Mouse (Mus musculus) forebrain, embryonic 14.5 days (tissue): ENCODE results near the gene Tnfaip8l2. TPM values are rescaled to one million over a fixed set of nuclear protein-coding genes. Genes with fewer than 3 reads are reported as not detected.

Source experiments
- ATAC-seq: fragments of 200-750 bp; cut with Nextera tagmentation; 2 replicates; pipeline ENCODE4 v1.8.0; 2017; ENCODE audit warnings: mild to moderate bottlenecking, moderate library complexity
- DNase-seq: peaks from one replicate; pipeline ENCODE4 v3.0.0-alpha.2; 2015; ENCODE audit warnings: low spot score
- H3K27ac ChIP-seq: fragments of 300-500 bp; sonication (generic); 2 replicates; pipeline ENCODE4 v1.5.1; 2014; ENCODE audit warnings: low read depth, mild to moderate bottlenecking, control low read depth, low read length, moderate library complexity
- H3K27me3 ChIP-seq: fragments of 300-500 bp; sonication (generic); replicated peaks from 2 replicates; pipeline ENCODE4 v1.6.1; 2014; ENCODE audit warnings: low read length, control low read depth, mixed read lengths; ENCODE audit not compliant: control insufficient read depth, insufficient read depth
- H3K36me3 ChIP-seq: fragments of 300-500 bp; sonication (generic); 2 replicates; pipeline ENCODE4 v1.6.1; 2014; ENCODE audit warnings: low read length, control low read depth; ENCODE audit not compliant: control insufficient read depth, insufficient read depth
- H3K4me1 ChIP-seq: fragments of 300-500 bp; sonication (generic); 2 replicates; pipeline ENCODE4 v1.6.1; 2014; ENCODE audit warnings: antibody characterized with exemption, low read length, control low read depth; ENCODE audit not compliant: control insufficient read depth, insufficient read depth
- H3K4me2 ChIP-seq: fragments of 300-500 bp; sonication (generic); 2 replicates; pipeline ENCODE4 v1.6.1; 2014; ENCODE audit warnings: mild to moderate bottlenecking, control low read depth, low read length
- H3K4me3 ChIP-seq: fragments of 300-500 bp; sonication (generic); 2 replicates; pipeline ENCODE4 v1.5.1; 2014; ENCODE audit warnings: low read depth, low read length, control low read depth
- H3K9ac ChIP-seq: fragments of 300-500 bp; sonication (generic); 2 replicates; pipeline ENCODE4 v1.6.1; 2014; ENCODE audit warnings: mild to moderate bottlenecking, low read length, control low read depth, moderate library complexity
- H3K9me3 ChIP-seq: fragments of 300-500 bp; sonication (generic); replicated peaks from 2 replicates; pipeline ENCODE4 v1.6.1; 2016; ENCODE audit warnings: low read length, control low read depth, mixed read lengths; ENCODE audit not compliant: control insufficient read depth
- WGBS: fragments of 180-500 bp; shearing (Covaris S2); extraction: QIAGEN DNeasy Blood & Tissue Kit; methylation state at CpG from one replicate; pipeline ENCODE4 v1.1.7; 2014; 5-methylcytosine and 5-hydroxymethylcytosine counted together
- polyA plus RNA-seq: library from polyadenylated mRNA; unstranded; fragments of >200 nt; fragmentation: Nextera tagmentation; extraction: Ambion mirVana; gene quantifications from 2 replicates; pipeline ENCODE4 v1.2.1, GENCODE M21; 2014

The Tnfaip8l2 gene
- polyA plus RNA-seq, 1 experiment from 2014 or later = 2.6 TPM

DNA sequence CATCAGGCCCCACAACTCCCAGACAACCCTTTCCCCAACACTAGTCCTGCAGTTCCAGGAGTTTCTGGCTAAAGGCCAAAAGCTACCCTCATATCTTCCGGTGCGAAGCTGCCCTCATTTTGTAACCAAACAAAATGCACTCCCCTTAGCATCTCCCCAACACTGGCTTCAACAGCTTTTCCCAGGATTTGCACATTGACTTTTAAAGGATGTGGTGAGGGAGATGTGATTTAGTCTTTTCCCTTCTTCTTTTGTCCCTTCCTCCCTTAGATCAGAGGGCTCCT is 20.1 kb upstream of the Tnfaip8l2 start:
- 13% methylated on average over 2 of the region's 2 CpGs for WGBS
- no peak for DNase-seq
- H3K4me3 ChIP-seq = peak overlapping the region; percentile 85

DNA sequence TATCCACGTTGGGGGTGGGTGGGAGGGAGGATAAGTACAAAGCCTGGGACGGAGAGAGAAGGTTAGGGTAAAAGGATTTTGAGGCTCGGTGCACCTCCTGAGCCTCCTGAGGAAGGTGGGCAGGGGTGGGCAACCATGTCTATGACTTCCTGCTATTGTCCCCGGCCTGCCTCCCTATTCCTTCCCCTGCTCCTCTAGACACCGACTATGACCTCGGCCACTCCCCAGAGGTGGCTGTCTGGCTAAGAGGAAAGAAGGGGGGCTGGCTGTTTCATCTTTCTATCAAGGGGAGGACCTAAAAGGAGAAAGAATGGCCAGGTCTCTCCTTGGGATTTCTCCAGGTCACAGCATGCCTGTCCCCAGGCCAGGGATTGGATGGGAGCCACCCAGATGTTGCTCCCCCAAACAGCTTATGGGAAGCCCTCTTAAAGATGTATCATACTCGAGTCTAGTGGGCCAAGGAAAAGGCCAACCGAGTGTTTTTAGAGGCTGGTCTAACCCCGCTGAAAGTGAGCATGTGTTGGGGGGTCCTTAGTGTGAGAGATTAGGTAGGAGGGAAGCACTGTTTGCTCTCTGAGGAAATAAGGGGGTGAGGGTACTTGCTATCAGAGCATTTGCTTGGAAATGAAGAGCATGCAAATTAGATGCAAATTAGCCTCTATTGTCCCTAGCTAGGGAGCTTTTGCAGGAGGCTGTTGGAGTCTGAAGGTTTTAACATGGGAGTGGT is 19.6 kb upstream of the Tnfaip8l2 start:
- peak overlapping the region; percentile 72 for H3K27ac ChIP-seq
- peak overlapping the region; percentile 90 for H3K9ac ChIP-seq
- no peaks in the 10 kb centered on the region for H3K27me3 ChIP-seq
- H3K36me3 ChIP-seq = peaks cover 25% of the 10 kb centered on the region
- ATAC-seq = peak; percentile 4; the same call in 1 of the 2 replicates
- 4% methylated on average over 9 of the region's 9 CpGs for WGBS
- H3K4me3 ChIP-seq = peak overlapping the region; percentile 85
- H3K4me2 ChIP-seq = peak overlapping the region; percentile 77
- DNase-seq = peak; percentile 66
- peaks cover 24% of the 10 kb centered on the region for H3K4me1 ChIP-seq
- no peaks in the 10 kb centered on the region for H3K9me3 ChIP-seq

More for the DNA sequence above, 20.1 kb upstream of the Tnfaip8l2 start:
- Histone ChIP-seq H3K9me3 (no peaks in the 10 kb centered on the region), H3K36me3 (peaks cover 30% of the 10 kb centered on the region), H3K9ac (peak overlapping the region; percentile 90), H3K4me2 (peak overlapping the region; percentile 77), H3K4me1 (peaks cover 24% of the 10 kb centered on the region), H3K27ac (peak overlapping the region; percentile 72; the same call in 1 of the 2 replicates), H3K27me3 (no peaks in the 10 kb centered on the region)
- no peak for ATAC-seq

DNA sequence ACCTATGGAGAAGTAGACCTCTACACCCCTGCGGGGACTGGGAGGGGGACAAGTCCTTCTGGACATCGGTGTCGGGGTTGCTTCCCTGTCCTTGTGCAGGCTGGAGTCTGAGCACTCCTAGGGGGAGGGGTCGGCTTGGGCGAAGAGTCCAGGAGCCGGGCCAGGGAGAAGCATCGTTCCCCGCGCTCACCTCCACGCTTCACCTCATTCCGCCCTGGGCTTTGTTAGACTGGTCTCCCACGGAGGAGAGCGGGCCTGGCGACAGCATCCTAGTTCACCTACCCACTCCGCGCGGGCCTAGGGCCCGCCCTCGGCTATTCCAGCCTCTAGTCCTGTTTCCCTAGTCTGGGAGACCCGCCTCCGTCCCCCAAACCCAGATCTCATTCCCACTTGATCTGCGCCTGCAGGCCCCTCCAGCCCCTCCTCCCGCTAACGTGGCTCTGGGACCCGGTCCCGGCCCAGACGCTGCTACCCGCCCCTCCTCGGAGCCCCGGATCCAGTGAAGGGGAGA is 18.9 kb upstream of the Tnfaip8l2 start:
- H3K4me1 ChIP-seq = peaks cover 24% of the 10 kb centered on the region
- H3K9me3 ChIP-seq = no peaks in the 10 kb centered on the region
- peak overlapping the region; percentile 77 for H3K4me2 ChIP-seq
- DNase-seq (peak; percentile 51), ATAC-seq (peak; percentile 12)
- H3K27ac ChIP-seq = peak overlapping the region; percentile 72; the same call in 1 of the 2 replicates
- H3K36me3 ChIP-seq = peaks cover 18% of the 10 kb centered on the region
- under 1% methylated on average over 29 of the region's 30 CpGs for WGBS
- H3K4me3 ChIP-seq = peak overlapping the region; percentile 85
- no peaks in the 10 kb centered on the region for H3K27me3 ChIP-seq
- peak overlapping the region; percentile 90 for H3K9ac ChIP-seq

DNA sequence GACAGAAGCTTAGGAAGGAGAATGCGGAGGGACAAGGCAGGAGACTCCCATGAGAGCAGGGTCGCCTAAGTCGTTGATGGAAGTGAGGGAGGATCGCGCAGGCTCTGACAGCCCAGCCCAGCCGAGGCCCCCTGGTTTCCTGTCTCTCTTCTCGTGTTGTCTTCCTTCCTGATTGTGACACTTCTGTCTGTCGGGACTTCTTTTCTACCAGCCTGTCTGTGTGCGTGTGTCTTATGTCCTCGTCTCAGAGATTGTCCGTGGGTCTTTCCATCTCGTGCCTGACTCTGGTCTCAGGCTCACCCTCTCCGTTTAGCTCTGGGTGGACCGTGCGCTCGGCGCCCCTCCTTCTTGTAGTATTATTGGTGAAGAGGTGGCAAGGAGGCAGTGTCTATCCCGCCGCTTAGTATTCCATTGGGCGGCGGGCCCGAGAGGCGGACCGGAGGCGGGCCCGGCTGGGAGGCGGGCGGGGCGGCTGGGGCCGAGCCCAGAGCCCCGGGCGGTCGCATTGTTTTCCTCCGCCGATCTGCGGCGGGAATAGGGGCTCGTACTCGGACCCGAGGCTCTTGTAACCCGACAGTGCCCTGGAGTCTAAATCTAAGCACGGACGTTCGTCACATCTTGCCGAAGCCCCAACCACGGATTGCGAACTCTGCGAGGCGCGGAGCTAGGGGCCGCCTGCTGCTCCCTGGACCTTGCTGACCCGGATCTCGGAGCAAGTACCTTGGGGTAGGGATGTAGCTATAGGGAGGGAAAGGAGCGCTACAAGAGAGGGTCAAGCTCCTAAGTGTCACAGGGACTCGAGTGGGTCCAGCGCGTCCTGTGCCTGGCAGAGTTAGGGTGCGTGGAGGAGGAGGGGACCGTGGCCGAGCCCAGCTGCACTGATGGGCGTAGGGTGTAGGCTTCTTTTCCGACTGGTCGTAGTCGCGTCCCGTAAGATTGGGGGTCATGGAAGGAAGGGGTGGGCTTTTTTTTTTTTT is 18.1 kb upstream of the Tnfaip8l2 start, which contains the start of gene Sema6c:
Gene Sema6c, plus strand, starts transcription at position 471 of the 977 bp plus-strand sequence.
- H3K27ac ChIP-seq = peak within 1 kb of the TSS; percentile 77
- ATAC-seq (peak; percentile 97), DNase-seq (peak; percentile 95)
- peak within 1 kb of the TSS; percentile 85 for H3K4me3 ChIP-seq
- no peaks in the 10 kb centered on the region for H3K27me3 ChIP-seq
- peaks cover 11% of the 10 kb centered on the region for H3K36me3 ChIP-seq
- H3K4me2 ChIP-seq = peak within 1 kb of the TSS; percentile 77
- WGBS = under 1% methylated on average over 66 of the region's 66 CpGs
- peaks cover 24% of the 10 kb centered on the region for H3K4me1 ChIP-seq
- peak within 1 kb of the TSS; percentile 90 for H3K9ac ChIP-seq
- no peaks in the 10 kb centered on the region for H3K9me3 ChIP-seq

DNA sequence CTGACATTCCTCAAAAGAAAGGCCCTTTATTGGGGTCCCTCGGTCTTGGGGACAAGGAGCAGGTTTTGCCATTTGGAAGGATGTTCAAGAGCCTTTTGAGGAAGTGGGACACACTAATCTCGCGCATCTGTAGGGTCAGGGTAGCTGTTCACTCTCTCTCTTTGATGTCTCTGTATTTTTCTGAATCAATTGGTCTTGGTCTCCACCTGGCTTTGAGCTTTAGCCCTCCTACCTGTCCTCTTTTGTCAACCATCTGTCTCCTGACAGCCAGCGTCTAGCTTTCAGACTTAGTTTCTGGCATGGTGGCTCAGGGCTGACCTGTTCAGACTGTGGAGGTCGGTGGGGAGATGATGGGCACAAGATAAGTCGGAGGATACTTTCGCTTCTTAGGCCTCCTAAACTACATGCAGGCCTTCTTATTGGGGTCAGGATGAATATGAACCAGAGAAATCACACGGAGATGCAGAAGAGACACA is 17.4 kb upstream of the Tnfaip8l2 start:
- Histone ChIP-seq H3K4me3 (peak overlapping the region; percentile 85), H3K27ac (no peak overlapping the region; the same call in 1 of the 2 replicates), H3K9me3 (no peaks in the 10 kb centered on the region), H3K9ac (peak overlapping the region; percentile 90), H3K36me3 (peaks cover 4% of the 10 kb centered on the region), H3K27me3 (no peaks in the 10 kb centered on the region), H3K4me2 (peak overlapping the region; percentile 77), H3K4me1 (peaks cover 24% of the 10 kb centered on the region)
- 13% methylated on average over 8 of the region's 8 CpGs for WGBS
- no peak for DNase-seq
- no peak for ATAC-seq

DNA sequence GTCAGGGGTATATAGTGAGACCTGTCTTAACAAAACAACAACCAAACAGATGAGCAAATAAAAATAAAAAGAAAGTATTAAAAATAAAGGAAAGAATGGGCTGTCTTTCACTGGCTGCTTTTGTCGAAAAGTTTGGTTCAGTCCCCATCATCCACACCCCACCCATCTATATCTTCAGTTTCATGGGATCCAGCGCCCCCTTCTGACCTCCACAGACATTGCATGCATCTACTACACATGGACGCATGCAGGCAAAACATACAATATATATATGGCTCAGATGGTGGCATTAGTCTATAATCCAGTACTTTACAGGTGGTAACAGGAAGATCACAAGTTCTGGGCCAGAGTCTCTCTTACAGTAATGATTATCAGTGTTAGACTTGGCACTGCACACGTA is 11.7 kb upstream of the Tnfaip8l2 start:
- H3K27me3 ChIP-seq = no peaks in the 10 kb centered on the region
- WGBS = 49% methylated on average over 4 of the region's 4 CpGs
- no peak for ATAC-seq

DNA sequence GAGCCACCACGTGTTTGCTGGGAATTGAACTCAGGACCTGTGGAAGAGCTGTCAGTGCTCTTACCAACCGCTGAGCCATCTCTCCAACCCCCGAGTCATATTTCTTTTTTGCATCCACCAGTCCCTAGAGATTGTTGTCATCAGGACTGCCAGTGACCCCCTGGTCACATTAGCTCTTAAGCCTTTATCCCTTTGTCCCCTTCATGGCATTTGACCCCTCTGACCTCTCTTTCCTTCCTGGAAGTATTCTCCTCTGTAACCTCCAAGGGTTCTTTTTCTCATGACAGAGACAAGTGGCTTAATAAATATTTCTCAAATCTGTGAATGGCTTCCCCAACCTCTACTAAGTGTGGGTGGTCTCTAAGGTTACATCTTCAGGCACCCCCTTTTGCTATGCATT is 5.8 kb upstream of the Tnfaip8l2 start:
- Histone ChIP-seq H3K4me1 (no peaks in the 10 kb centered on the region), H3K27me3 (no peaks in the 10 kb centered on the region), H3K9ac (no peak overlapping the region), H3K4me2 (no peak overlapping the region), H3K4me3 (no peak overlapping the region), H3K9me3 (no peaks in the 10 kb centered on the region), H3K27ac (no peak overlapping the region), H3K36me3 (no peaks in the 10 kb centered on the region)
- 57% methylated on average over 3 of the region's 3 CpGs for WGBS
- no peak for DNase-seq
- ATAC-seq = no peak

More for the DNA sequence above, 11.7 kb upstream of the Tnfaip8l2 start:
- H3K9me3 ChIP-seq = no peaks in the 10 kb centered on the region
- no peak for DNase-seq
- H3K36me3 ChIP-seq = no peaks in the 10 kb centered on the region
- no peak overlapping the region for H3K4me2 ChIP-seq
- no peak overlapping the region for H3K9ac ChIP-seq
- no peak overlapping the region for H3K4me3 ChIP-seq
- H3K27ac ChIP-seq = no peak overlapping the region
- H3K4me1 ChIP-seq = no peaks in the 10 kb centered on the region

DNA sequence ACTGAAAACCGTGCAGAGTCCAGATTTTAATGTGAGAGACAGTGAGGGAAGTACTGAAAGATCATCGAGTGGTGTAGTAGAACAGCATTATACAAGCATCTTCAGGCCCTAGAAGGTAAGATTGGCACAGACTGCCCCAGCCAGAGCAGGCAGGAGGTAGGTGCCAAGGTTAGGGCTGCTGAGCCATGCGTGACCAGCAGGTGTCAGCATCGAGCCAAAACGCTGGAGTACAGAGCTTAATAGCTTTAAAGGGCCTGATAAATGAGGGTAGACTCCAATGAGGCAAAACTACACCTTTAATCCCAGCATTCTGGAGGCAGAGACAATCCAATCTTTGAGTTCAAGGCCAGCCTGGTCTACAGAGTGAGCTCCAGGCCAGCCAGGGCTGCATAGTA is 454 bp upstream of the Tnfaip8l2 start:
- H3K4me1 ChIP-seq = no peaks in the 10 kb centered on the region
- H3K9ac ChIP-seq = no peak overlapping the region
- no peaks in the 10 kb centered on the region for H3K9me3 ChIP-seq
- DNase-seq (peak; percentile 86), ATAC-seq (peak; percentile 85)
- WGBS = 9% methylated on average over 5 of the region's 5 CpGs
- no peaks in the 10 kb centered on the region for H3K27me3 ChIP-seq
- H3K36me3 ChIP-seq = peaks cover 19% of the 10 kb centered on the region
- no peak overlapping the region for H3K27ac ChIP-seq
- H3K4me2 ChIP-seq = no peak overlapping the region
- no peak overlapping the region for H3K4me3 ChIP-seq
